Mouse (Mus musculus) cerebellum, adult 2 months (tissue): ENCODE measurements around the gene Casp1.

Source experiments
- CTCF ChIP-seq: fragments of 200-500 bp; IDR thresholded peaks from 2 replicates; pipeline ENCODE4 v1.5.1; 2011; ENCODE audit warnings: low read depth, mild to moderate bottlenecking, control low read depth, low read length, moderate library complexity, borderline replicate concordance; ENCODE audit not compliant: insufficient read depth
- POLR2A ChIP-seq: fragments of 200-500 bp; IDR thresholded peaks from 2 replicates; pipeline ENCODE4 v1.6.1; 2011; ENCODE audit warnings: low read length, control low read depth, borderline replicate concordance; ENCODE audit not compliant: insufficient read depth

DNA sequence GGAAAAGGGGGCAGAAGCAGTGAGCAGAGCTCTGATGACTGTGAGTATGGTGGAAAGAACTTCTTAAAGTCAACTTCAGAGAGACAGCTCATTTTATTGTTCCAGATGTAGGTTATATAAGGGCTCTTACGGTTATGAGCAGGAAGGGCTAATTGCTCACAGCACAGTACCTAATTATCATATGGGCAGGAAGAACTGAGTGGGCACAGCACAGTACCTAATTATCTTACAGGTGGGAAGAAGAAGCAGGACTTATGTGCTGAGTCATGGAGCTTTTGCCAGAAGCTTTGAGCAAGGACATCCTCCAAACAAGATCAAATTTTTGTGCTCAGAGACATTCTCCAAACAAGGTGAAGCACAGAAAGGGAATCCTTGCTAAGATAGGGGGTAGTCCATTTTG is 27.4 kb upstream of the Casp1 start:
- TF ChIP-seq CTCF: no peak
- no peak for TF ChIP-seq POLR2A
